Mouse (Mus musculus) myocyte (in vitro differentiated cells): ENCODE measurements around the gene Stxbp4. TPM values are rescaled to one million over a fixed set of nuclear protein-coding genes. Genes with fewer than 3 reads are reported as not detected.

Experiments used
- H3K27me3 ChIP-seq: one replicate; pipeline ENCODE4 v1.6.1; 2011; ENCODE audit not compliant: control insufficient read depth, insufficient read depth, insufficient read length
- H3K36me3 ChIP-seq: one replicate; pipeline ENCODE4 v1.6.1; 2011; ENCODE audit not compliant: control insufficient read depth, insufficient read depth
- H3K4me2 ChIP-seq: one replicate; pipeline ENCODE4 v1.6.1; 2011; ENCODE audit warnings: low read depth, control low read depth
- H3K4me3 ChIP-seq: one replicate; pipeline ENCODE4 v1.5.1; 2011; ENCODE audit warnings: mild to moderate bottlenecking, control low read depth, moderate library complexity
- H3K79me2 ChIP-seq: one replicate; pipeline ENCODE4 v1.6.1; 2011; ENCODE audit not compliant: control insufficient read depth, insufficient read depth
- H3ac ChIP-seq: one replicate; pipeline ENCODE4 v1.6.1; 2011; ENCODE audit not compliant: control insufficient read depth, insufficient read length
- CEBPB ChIP-seq: IDR thresholded peaks from 2 replicates; pipeline ENCODE4 v1.6.1; 2011; ENCODE audit warnings: mild to moderate bottlenecking, moderate library complexity; ENCODE audit not compliant: poor library complexity, insufficient read depth, severe bottlenecking
- E2F4 ChIP-seq: IDR thresholded peaks from one replicate; pipeline ENCODE4 v1.6.1; 2011; ENCODE audit warnings: mild to moderate bottlenecking, control low read depth, moderate library complexity; ENCODE audit not compliant: insufficient read depth
- MAX ChIP-seq: IDR thresholded peaks from one replicate; pipeline ENCODE4 v1.6.1; 2011; ENCODE audit warnings: low read depth, mild to moderate bottlenecking, control low read depth
- MYOD1 ChIP-seq, 3 experiments: IDR thresholded peaks; one replicate each; pipeline ENCODE4 v1.6.1; 2011; ENCODE audit warnings: control low read depth in 2 of 3, low read depth in 2 of 3, mild to moderate bottlenecking in 2 of 3, moderate library complexity in 1 of 3; ENCODE audit not compliant: insufficient read length in 2 of 3, control insufficient read depth in 1 of 3
- MYOG ChIP-seq, 3 experiments: IDR thresholded peaks; one replicate each; pipeline ENCODE4 v1.6.1; 2011; ENCODE audit warnings: control low read depth in 2 of 3, low read depth in 2 of 3, mild to moderate bottlenecking in 2 of 3; ENCODE audit not compliant: insufficient read length in 2 of 3, control insufficient read depth in 1 of 3, insufficient read depth in 1 of 3
- POLR2A ChIP-seq: IDR thresholded peaks from one replicate; pipeline ENCODE4 v1.6.1; 2011; ENCODE audit warnings: low read depth, mild to moderate bottlenecking, control low read depth, moderate library complexity; ENCODE audit not compliant: insufficient read length
- POLR2AphosphoS2 ChIP-seq: IDR thresholded peaks from one replicate; pipeline ENCODE4 v1.6.1; 2011; ENCODE audit warnings: low read depth, control low read depth; ENCODE audit not compliant: insufficient read length
- REST ChIP-seq: IDR thresholded peaks from one replicate; pipeline ENCODE4 v1.6.1; 2011; ENCODE audit warnings: mild to moderate bottlenecking, control low read depth, moderate library complexity; ENCODE audit not compliant: insufficient read depth, insufficient read length
- SRF ChIP-seq: IDR thresholded peaks from one replicate; pipeline ENCODE4 v1.6.1; 2011; ENCODE audit warnings: low read depth; ENCODE audit not compliant: control insufficient read depth, insufficient read length
- TCF12 ChIP-seq: IDR thresholded peaks from one replicate; pipeline ENCODE4 v1.6.1; 2011; ENCODE audit warnings: mild to moderate bottlenecking, control low read depth; ENCODE audit not compliant: poor library complexity, insufficient read depth, severe bottlenecking
- TCF3 ChIP-seq: IDR thresholded peaks from one replicate; pipeline ENCODE4 v1.6.1; 2011; ENCODE audit warnings: low read depth, control low read depth; ENCODE audit not compliant: insufficient read length
- USF1 ChIP-seq: IDR thresholded peaks from one replicate; pipeline ENCODE4 v1.6.1; 2011; ENCODE audit warnings: low read depth, mild to moderate bottlenecking, control low read depth, moderate library complexity
- polyA plus RNA-seq: library from polyadenylated mRNA; unstranded; fragments of >200 nt; fragmentation: generic; extraction: Trizol; gene quantifications from one replicate; pipeline ENCODE4 v1.2.1, GENCODE M21; 2012; ENCODE audit warnings: missing spikeins

The Stxbp4 gene
- polyA plus RNA-seq, 1 experiment: 2.9 TPM

DNA sequence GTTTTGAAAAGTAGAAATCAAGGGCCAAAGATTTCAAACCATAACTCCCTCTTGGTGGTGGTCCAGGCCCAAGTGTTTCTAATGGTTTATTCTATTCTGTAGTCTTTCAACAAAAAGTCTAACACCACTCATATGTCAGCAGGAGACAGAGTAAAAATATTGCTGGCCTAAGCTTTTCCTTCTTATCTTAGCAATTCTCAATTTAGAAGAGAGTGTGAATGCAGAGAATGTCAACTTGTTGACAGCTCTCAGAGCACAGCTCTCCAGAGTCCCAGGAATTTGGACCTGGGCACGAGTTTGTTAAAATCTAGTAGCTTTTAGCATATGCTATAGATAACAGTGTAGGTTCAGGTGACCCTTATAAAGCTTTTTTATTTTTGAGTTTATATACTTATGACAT, 120.1 kb downstream of the Stxbp4 start:
- H3ac ChIP-seq: no peak overlapping the region
- no peaks in the 10 kb centered on the region for H3K79me2 ChIP-seq
- H3K36me3 ChIP-seq: peaks cover 4% of the 10 kb centered on the region
- TF ChIP-seq MYOD1 (IDR thresholded peaks at IDR 0.05; ENCODE audit: control insufficient read depth in 1 of 3, insufficient read length in 2 of 3, low read depth in 2 of 3) (no peak), TCF12 (no peak), POLR2AphosphoS2 (no peak), POLR2A (no peak)
- no peaks in the 10 kb centered on the region for H3K27me3 ChIP-seq
- H3K4me2 ChIP-seq: no peak overlapping the region
- H3K4me3 ChIP-seq: no peak overlapping the region

DNA sequence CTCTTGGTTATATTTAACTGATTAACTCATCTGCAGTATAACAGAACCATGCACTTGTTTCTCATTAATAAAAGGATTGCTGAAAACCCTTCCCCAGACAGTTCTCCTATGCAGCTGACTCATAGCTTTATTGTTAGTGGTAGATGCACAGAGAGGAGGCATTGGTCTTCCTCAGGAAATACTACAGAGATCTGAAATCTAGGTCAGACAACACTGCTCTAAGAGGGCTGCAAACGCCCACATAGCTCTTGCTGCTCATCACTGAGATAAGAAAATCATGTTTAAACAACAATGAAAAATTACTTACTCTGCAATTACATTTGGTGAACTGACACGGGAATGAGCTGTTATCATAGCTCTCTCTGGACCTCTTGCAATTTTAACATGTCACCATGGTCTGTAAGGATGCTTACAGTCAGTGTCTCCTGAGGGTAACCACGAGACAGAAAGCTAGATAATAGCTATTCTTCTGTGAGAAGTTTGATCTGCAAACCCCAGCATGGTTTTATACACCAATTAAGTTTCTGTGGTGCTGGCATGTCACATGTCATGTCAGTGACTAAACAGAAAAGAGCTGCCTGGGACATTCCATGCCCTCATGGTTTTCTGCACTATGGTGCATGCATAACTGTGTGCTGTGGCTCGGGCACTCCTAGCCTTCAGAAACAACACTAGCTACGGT, 125.2 kb downstream of the Stxbp4 start:
- no peak overlapping the region for H3ac ChIP-seq
- no peak overlapping the region for H3K4me3 ChIP-seq
- no peaks in the 10 kb centered on the region for H3K36me3 ChIP-seq
- no peaks in the 10 kb centered on the region for H3K79me2 ChIP-seq
- TF ChIP-seq MAX: no peak
- no peak for TF ChIP-seq USF1
- no peak overlapping the region for H3K4me2 ChIP-seq
- no peaks in the 10 kb centered on the region for H3K27me3 ChIP-seq

DNA sequence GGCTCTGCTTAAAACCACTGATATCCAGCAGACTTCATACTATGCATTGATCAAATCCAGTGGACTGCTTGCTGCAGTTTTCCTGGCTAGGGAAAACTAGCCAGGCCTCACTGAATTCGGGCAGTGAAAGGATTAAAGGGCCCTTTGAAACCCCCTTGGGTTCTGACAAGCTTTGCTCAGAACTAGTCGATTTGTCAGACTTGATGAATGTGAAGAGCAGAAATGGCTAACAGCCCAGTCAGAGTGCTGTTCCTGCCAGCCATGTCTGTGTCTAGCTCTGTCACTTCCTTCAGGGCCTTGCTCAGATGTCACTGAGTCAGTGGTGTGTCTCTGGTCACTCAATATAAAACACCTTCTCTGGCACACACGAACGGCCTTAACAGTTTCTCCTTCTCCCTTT, 136.0 kb downstream of the Stxbp4 start:
- TF ChIP-seq CEBPB (no peak), POLR2A (no peak), MYOG (IDR thresholded peaks at IDR 0.05; ENCODE audit: control insufficient read depth in 1 of 3, insufficient read depth in 1 of 3, insufficient read length in 2 of 3, low read depth in 2 of 3) (no peak), TCF3 (no peak), SRF (no peak), REST (no peak), USF1 (no peak), MAX (no peak), TCF12 (no peak), POLR2AphosphoS2 (no peak), MYOD1 (IDR thresholded peaks at IDR 0.05; ENCODE audit: control insufficient read depth in 1 of 3, insufficient read length in 2 of 3, low read depth in 2 of 3) (no peak), E2F4 (no peak)
- no peaks in the 10 kb centered on the region for H3K27me3 ChIP-seq
- no peaks in the 10 kb centered on the region for H3K36me3 ChIP-seq
- no peak overlapping the region for H3K4me3 ChIP-seq
- H3K79me2 ChIP-seq: no peaks in the 10 kb centered on the region
- H3K4me2 ChIP-seq: no peak overlapping the region
- no peak overlapping the region for H3ac ChIP-seq

DNA sequence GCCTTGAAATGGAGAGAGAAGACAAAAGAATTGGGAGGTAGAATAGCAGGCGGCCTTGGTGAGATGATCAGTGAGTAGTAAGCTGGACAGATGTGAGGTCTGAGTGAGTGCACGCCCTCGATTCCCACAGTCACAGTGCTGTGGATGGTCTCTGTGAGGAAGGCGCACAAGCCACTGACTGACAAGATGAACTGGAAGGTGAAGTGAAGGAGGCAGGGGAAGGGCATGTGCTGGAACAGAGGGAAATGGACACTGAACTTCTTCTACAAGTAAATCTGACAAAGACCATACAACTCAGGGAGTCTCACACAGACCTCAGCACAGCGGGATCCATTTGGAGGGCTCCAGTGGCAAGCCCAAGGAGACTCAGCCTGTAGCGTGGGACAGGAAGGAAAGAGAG, 138.0 kb downstream of the Stxbp4 start:
- Histone ChIP-seq H3K4me3 (no peak overlapping the region), H3ac (no peak overlapping the region), H3K4me2 (no peak overlapping the region), H3K79me2 (no peaks in the 10 kb centered on the region), H3K27me3 (no peaks in the 10 kb centered on the region), H3K36me3 (no peaks in the 10 kb centered on the region)
- no peak for TF ChIP-seq SRF
- no peak for TF ChIP-seq MAX
- TF ChIP-seq MYOD1 (IDR thresholded peaks at IDR 0.05; ENCODE audit: control insufficient read depth in 1 of 3, insufficient read length in 2 of 3, low read depth in 2 of 3): no peak
- no peak for TF ChIP-seq REST
- no peak for TF ChIP-seq USF1
- no peak for TF ChIP-seq CEBPB
- no peak for TF ChIP-seq MYOG (IDR thresholded peaks at IDR 0.05; ENCODE audit: control insufficient read depth in 1 of 3, insufficient read depth in 1 of 3, insufficient read length in 2 of 3, low read depth in 2 of 3)
- no peak for TF ChIP-seq TCF3
- TF ChIP-seq POLR2A: no peak
- TF ChIP-seq POLR2AphosphoS2: no peak
- TF ChIP-seq TCF12: no peak

DNA sequence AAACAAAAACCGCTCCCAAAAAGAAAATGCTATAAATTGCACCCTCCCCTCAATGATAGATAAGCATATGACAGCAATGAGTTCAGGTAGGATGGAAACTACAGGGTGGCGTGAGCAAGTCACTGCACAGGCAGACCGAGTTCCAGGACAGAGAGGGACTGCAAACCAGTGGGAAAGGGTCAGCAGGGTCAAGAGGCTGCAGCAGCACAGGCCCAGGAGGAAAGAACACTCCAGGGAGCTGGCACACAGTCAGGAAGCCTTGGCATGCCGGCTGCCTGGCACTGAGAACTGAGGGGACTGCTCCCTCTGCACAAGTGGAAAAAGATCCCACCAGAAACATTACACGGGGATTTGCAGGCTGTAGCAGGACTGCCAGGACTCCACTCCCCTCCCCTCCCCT, 139.4 kb downstream of the Stxbp4 start:
- Histone ChIP-seq H3K79me2 (no peaks in the 10 kb centered on the region), H3K27me3 (no peaks in the 10 kb centered on the region), H3K36me3 (no peaks in the 10 kb centered on the region), H3K4me2 (no peak overlapping the region), H3ac (no peak overlapping the region), H3K4me3 (no peak overlapping the region)
- TF ChIP-seq CEBPB (no peak), POLR2A (no peak), MAX (no peak), REST (no peak), TCF3 (no peak), SRF (no peak), E2F4 (no peak), TCF12 (no peak), MYOD1 (IDR thresholded peaks at IDR 0.05; ENCODE audit: control insufficient read depth in 1 of 3, insufficient read length in 2 of 3, low read depth in 2 of 3) (no peak), POLR2AphosphoS2 (no peak), USF1 (no peak), MYOG (IDR thresholded peaks at IDR 0.05; ENCODE audit: control insufficient read depth in 1 of 3, insufficient read depth in 1 of 3, insufficient read length in 2 of 3, low read depth in 2 of 3) (no peak)
